Mouse (Mus musculus) duodenum, adult 2 months (tissue): ENCODE data around the gene Myadm. TPM values are rescaled to one million over a fixed set of nuclear protein-coding genes. Genes with fewer than 3 reads are reported as not detected.

Experiments
- polyA plus RNA-seq: library from polyadenylated mRNA; depleted of rRNA; stranded (reverse); fragments of >200 nt; gene quantifications from 2 replicates; pipeline ENCODE4 v1.2.3, GENCODE M21; 2012; ENCODE audit warnings: low replicate concordance; rRNA removed

The Myadm gene
- 73.1 and 145 TPM in 2 replicates for polyA plus RNA-seq

GRCm38 (mm10) chr7:3288976-3289970 is at the start of gene Myadm, which contains the start of gene Prkcg:
TSS of gene Myadm (plus strand) at chr7:3289080.
TSS of gene Prkcg (plus strand) at chr7:3289179.

GRCm38 (mm10) chr7:3332619-3333521 is 44.0 kb downstream of the Myadm start, which contains the start of gene Cacng7:
TSS of gene Cacng7 (plus strand) at chr7:3332955.

Other genes starting within 250 kb of the Myadm start
- gene AU018091, start 119.9 kb upstream of the Myadm start, polyA plus RNA-seq, result not detected in 2 replicates
- 0.14 TPM in 1 of 2 replicates, not detected in the other for gene Nlrp12, start 39.3 kb upstream of the Myadm start, polyA plus RNA-seq
- gene Prkcg, start 99 bp downstream of the Myadm start, polyA plus RNA-seq, result 0.70 and 1.1 TPM in 2 replicates
- gene Cacng7, start 43.9 kb downstream of the Myadm start, polyA plus RNA-seq, result 7.1 and 8.9 TPM in 2 replicates
- gene Cacng8, start 101.6 kb downstream of the Myadm start, polyA plus RNA-seq, result 0.44 and 0.89 TPM in 2 replicates
- gene Cacng6, start 135.1 kb downstream of the Myadm start, polyA plus RNA-seq, result not detected in 2 replicates
- not detected in 2 replicates for gene Tarm1, start 213.5 kb downstream of the Myadm start, polyA plus RNA-seq